Comparison of ENCODE assay signal across 8 mouse cellular contexts in the genomic region with DNA sequence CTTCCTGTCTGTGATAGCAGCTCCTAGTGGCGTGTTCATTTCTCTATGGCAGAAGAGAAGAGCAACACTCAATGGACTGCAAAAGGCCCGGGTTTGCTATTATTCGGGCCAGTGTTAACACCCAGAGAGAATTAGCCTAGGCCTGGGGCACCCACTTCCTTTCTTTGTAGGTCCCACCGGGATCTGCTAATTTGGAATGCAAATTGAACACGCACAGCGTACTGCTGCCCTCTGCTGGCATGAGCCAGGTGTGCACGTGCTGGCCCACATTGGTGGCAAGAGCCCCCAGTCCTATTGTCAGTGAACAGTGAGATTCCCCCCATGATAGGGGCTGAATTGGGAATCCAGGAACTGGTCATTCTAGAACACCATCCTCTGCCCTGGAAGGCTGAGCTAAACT.
A peak's percentile ranks its signal among the peaks of the same experiment; 100 is the strongest.
DNase-seq lines count a peak whose midpoint lies in the region; ATAC-seq and TF ChIP-seq lines count a peak whose summit lies in the region.

No protein-coding gene starts in this region.

- H3K36me3 ChIP-seq in intestine, postnatal 0 days (ENCODE audit: control insufficient read depth, insufficient read depth): no peaks in the 10 kb centered on the region
- no peaks in the 10 kb centered on the region for H3K36me3 ChIP-seq in midbrain, embryonic 12.5 days
- H3K36me3 ChIP-seq in small intestine, adult 2 months (ENCODE audit: control insufficient read depth, insufficient read depth, low read length): no peaks in the 10 kb centered on the region

- no peaks in the 10 kb centered on the region for H3K27me3 ChIP-seq in intestine, postnatal 0 days (replicated peaks; ENCODE audit: control insufficient read depth, insufficient read depth, low read length)
- no peaks in the 10 kb centered on the region for H3K27me3 ChIP-seq in midbrain, embryonic 12.5 days
- no peaks in the 10 kb centered on the region for H3K27me3 ChIP-seq in small intestine, adult 2 months (ENCODE audit: control insufficient read depth, insufficient read depth, low read length)

- no peak for TF ChIP-seq POLR2A in small intestine, adult 2 months (IDR thresholded peaks at IDR 0.05; ENCODE audit: low read depth, low read length)

- WGBS in intestine, postnatal 0 days: 3% methylated on average over 7 of the region's 7 CpGs
- 1% methylated on average over 7 of the region's 7 CpGs for WGBS in midbrain, embryonic 12.5 days
- WGBS in small intestine, adult 2 months: 4% methylated on average over 7 of the region's 7 CpGs

- peak; percentile 97 for TF ChIP-seq CTCF in intestine, postnatal 0 days (IDR thresholded peaks at IDR 0.05; ENCODE audit: low read depth)
- peak; percentile 93; the same call in 1 of the 2 replicates for TF ChIP-seq CTCF in small intestine, adult 2 months (IDR thresholded peaks at IDR 0.05; ENCODE audit: extremely low read depth, insufficient read length, insufficient replicate concordance, low read depth, low read length)

- intact Hi-C loops in gastrocnemius, postnatal 36 days (cut with DNase I): loop anchor here (1.0 to 10.0 kb wide), 3 partner anchors 233 to 534 kb away; no protein-coding TSS in a partner anchor
- intact Hi-C loops in left cerebral cortex, postnatal 4 days (cut with DNase I): loop anchor here (2.0 to 5.0 kb wide), 2 partner anchors 397 to 534 kb away; no protein-coding TSS in a partner anchor

- H3K4me2 ChIP-seq in intestine, postnatal 0 days (replicated peaks; ENCODE audit: low read depth): peak overlapping the region; percentile 59
- H3K4me2 ChIP-seq in midbrain, embryonic 12.5 days (replicated peaks): peak overlapping the region; percentile 33

- peak overlapping the region; percentile 16; the same call in 1 of the 2 replicates for H3K4me3 ChIP-seq in intestine, postnatal 0 days (ENCODE audit: low read depth, low read length)
- H3K4me3 ChIP-seq in midbrain, embryonic 12.5 days: no peak overlapping the region
- H3K4me3 ChIP-seq in small intestine, adult 2 months (ENCODE audit: low read depth, low read length): no peak overlapping the region

- peak; percentile 87 for DNase-seq in ZHBTc4 (ENCODE audit: low read depth, low spot score)
- peak; percentile 92 for DNase-seq in embryo, embryonic 10 days (ENCODE audit: low spot score)
- DNase-seq in gastrocnemius, postnatal 36 days: peak; percentile 58 to 71
- DNase-seq in left cerebral cortex, postnatal 4 days: peak; percentile 87

- no peak overlapping the region for H3K9ac ChIP-seq in intestine, postnatal 0 days (ENCODE audit: low read depth, low read length)
- no peak overlapping the region for H3K9ac ChIP-seq in midbrain, embryonic 12.5 days (replicated peaks)

- no peak overlapping the region for H3K27ac ChIP-seq in intestine, postnatal 0 days (ENCODE audit: low read depth, low read length)
- H3K27ac ChIP-seq in midbrain, embryonic 12.5 days (replicated peaks): no peak overlapping the region
- no peak overlapping the region for H3K27ac ChIP-seq in small intestine, adult 2 months (ENCODE audit: insufficient read depth, low read depth, low read length)

- H3K9me3 ChIP-seq in intestine, postnatal 0 days (ENCODE audit: control insufficient read depth): no peaks in the 10 kb centered on the region
- no peaks in the 10 kb centered on the region for H3K9me3 ChIP-seq in midbrain, embryonic 12.5 days

- H3K4me1 ChIP-seq in intestine, postnatal 0 days (replicated peaks; ENCODE audit: control insufficient read depth, insufficient read depth, low read length): no peaks in the 10 kb centered on the region
- peaks cover 8% of the 10 kb centered on the region; the same call in 1 of the 2 replicates for H3K4me1 ChIP-seq in midbrain, embryonic 12.5 days
- H3K4me1 ChIP-seq in small intestine, adult 2 months (ENCODE audit: control insufficient read depth, insufficient read depth, insufficient read length, low read length): no peaks in the 10 kb centered on the region

- ATAC-seq in intestine, postnatal 0 days: no peak
- peak; percentile 73 for ATAC-seq in midbrain, embryonic 12.5 days (ENCODE audit: low FRiP score, low read depth)
- no peak for ATAC-seq in erythroid progenitor cell, adult 5-6 weeks (replicated peaks; ENCODE audit: low FRiP score, poor library complexity, severe bottlenecking)
